Mouse (Mus musculus) spleen, adult 2 months (tissue): ENCODE results near the gene Fam83c. TPM values are rescaled to one million over a fixed set of nuclear protein-coding genes. Genes with fewer than 3 reads are reported as not detected.

Source experiments
- DNase-seq, 2 experiments: peaks; one replicate each; pipeline versions ENCODE4 v3.0.0 to v3.0.0-alpha.2; 2012 to 2021; ENCODE audit warnings: low spot score in 2 of 2, low read depth in 1 of 2
- H3K27ac ChIP-seq: fragments of 200-500 bp; 2 replicates; pipeline ENCODE4 v1.5.1; 2012; ENCODE audit warnings: low read length, inconsistent platforms; ENCODE audit not compliant: insufficient read depth
- H3K27me3 ChIP-seq: fragments of 200-500 bp; 2 replicates; pipeline ENCODE4 v1.6.1; 2012; ENCODE audit warnings: mild to moderate bottlenecking, moderate library complexity, low read length, inconsistent platforms; ENCODE audit not compliant: control insufficient read depth, insufficient read depth
- H3K36me3 ChIP-seq: fragments of 200-500 bp; 2 replicates; pipeline ENCODE4 v1.6.1; 2012; ENCODE audit warnings: mild to moderate bottlenecking, low read length, inconsistent platforms; ENCODE audit not compliant: control insufficient read depth, insufficient read depth
- H3K4me1 ChIP-seq: fragments of 200-500 bp; 2 replicates; pipeline ENCODE4 v1.6.1; 2011; ENCODE audit warnings: inconsistent platforms; ENCODE audit not compliant: control insufficient read depth, insufficient read depth, insufficient read length
- H3K4me3 ChIP-seq: fragments of 200-500 bp; 2 replicates; pipeline ENCODE4 v1.5.1; 2011; ENCODE audit warnings: mild to moderate bottlenecking, inconsistent platforms; ENCODE audit not compliant: insufficient read depth, insufficient read length; ENCODE audit errors: extremely low read depth
- CTCF ChIP-seq: fragments of 200-500 bp; IDR thresholded peaks from 2 replicates; pipeline ENCODE4 v1.5.1; 2011; ENCODE audit warnings: mild to moderate bottlenecking, inconsistent platforms; ENCODE audit not compliant: insufficient read depth, insufficient read length, insufficient replicate concordance; ENCODE audit errors: extremely low read depth
- POLR2A ChIP-seq: fragments of 200-500 bp; IDR thresholded peaks from 2 replicates; pipeline ENCODE4 v1.6.1; 2011; ENCODE audit warnings: low read depth, low read length, inconsistent platforms
- WGBS: fragments of 180-500 bp; shearing (Covaris S2); methylation state at CpG from one replicate; pipeline ENCODE4 v1.1.7; 2018; 5-methylcytosine and 5-hydroxymethylcytosine counted together
- polyA plus RNA-seq: library from polyadenylated mRNA; depleted of rRNA; stranded (reverse); fragments of >200 nt; gene quantifications from 2 replicates; pipeline ENCODE4 v1.2.3, GENCODE M21; 2012

Gene Fam83c
- polyA plus RNA-seq, 1 experiment: not detected

- DNase-seq: no peak
These were observed 25.0 kb downstream of the Fam83c start for GRCm38 (mm10) chr2:155809620-155810019.

GRCm38 (mm10) chr2:155807408-155807807 is 27.2 kb downstream of the Fam83c start:
- Histone ChIP-seq H3K27ac (no peak overlapping the region), H3K4me3 (no peak overlapping the region), H3K4me1 (no peaks in the 10 kb centered on the region), H3K27me3 (no peaks in the 10 kb centered on the region), H3K36me3 (no peaks in the 10 kb centered on the region)
- DNase-seq: no peak
- 63% methylated on average over 4 of the region's 4 CpGs for WGBS
- TF ChIP-seq CTCF (no peak), POLR2A (no peak)

More at GRCm38 (mm10) chr2:155809620-155810019, 25.0 kb downstream of the Fam83c start:
- Histone ChIP-seq H3K27ac (no peak overlapping the region), H3K36me3 (no peaks in the 10 kb centered on the region), H3K4me1 (no peaks in the 10 kb centered on the region), H3K4me3 (no peak overlapping the region), H3K27me3 (no peaks in the 10 kb centered on the region)
- WGBS: 85% methylated on average over 4 of the region's 4 CpGs
- TF ChIP-seq POLR2A: no peak

- Histone ChIP-seq H3K27me3 (no peaks in the 10 kb centered on the region), H3K36me3 (no peaks in the 10 kb centered on the region), H3K4me3 (no peak overlapping the region), H3K27ac (no peak overlapping the region), H3K4me1 (no peaks in the 10 kb centered on the region)
- DNase-seq: no peak
- TF ChIP-seq CTCF (no peak), POLR2A (no peak)
- WGBS: 82% methylated on average over 5 of the region's 5 CpGs
These were observed 28.1 kb downstream of the Fam83c start for GRCm38 (mm10) chr2:155806548-155806947.

GRCm38 (mm10) chr2:155805925-155806255 is 28.8 kb downstream of the Fam83c start:
- H3K4me3 ChIP-seq: no peak overlapping the region
- no peaks in the 10 kb centered on the region for H3K36me3 ChIP-seq
- no peaks in the 10 kb centered on the region for H3K27me3 ChIP-seq
- 89% methylated on average over 6 of the region's 6 CpGs for WGBS
- DNase-seq: no peak
- no peak overlapping the region for H3K27ac ChIP-seq
- no peaks in the 10 kb centered on the region for H3K4me1 ChIP-seq
- TF ChIP-seq CTCF (no peak), POLR2A (no peak)

GRCm38 (mm10) chr2:155805231-155805924 is 29.3 kb downstream of the Fam83c start:
- no peak for DNase-seq

GRCm38 (mm10) chr2:155804053-155804452 is 30.6 kb downstream of the Fam83c start:
- TF ChIP-seq CTCF (no peak), POLR2A (no peak)
- Histone ChIP-seq H3K4me3 (no peak overlapping the region), H3K36me3 (no peaks in the 10 kb centered on the region), H3K27ac (no peak overlapping the region), H3K4me1 (no peaks in the 10 kb centered on the region), H3K27me3 (no peaks in the 10 kb centered on the region)
- 68% methylated on average over 5 of the region's 5 CpGs for whole genome bisulfite sequencing
- no peak for DNase-seq

More at GRCm38 (mm10) chr2:155805231-155805924, 29.3 kb downstream of the Fam83c start:
- H3K27me3 ChIP-seq: no peaks in the 10 kb centered on the region
- no peak overlapping the region for H3K27ac ChIP-seq
- H3K4me1 ChIP-seq: no peaks in the 10 kb centered on the region
- no peaks in the 10 kb centered on the region for H3K36me3 ChIP-seq
- TF ChIP-seq CTCF (no peak), POLR2A (no peak)
- no peak overlapping the region for H3K4me3 ChIP-seq
- WGBS: 68% methylated on average over 6 of the region's 6 CpGs

- WGBS: 63% methylated on average over 3 of the region's 3 CpGs
- DNase-seq: no peak
- Histone ChIP-seq H3K36me3 (no peaks in the 10 kb centered on the region), H3K27ac (no peak overlapping the region), H3K4me1 (no peaks in the 10 kb centered on the region), H3K27me3 (no peaks in the 10 kb centered on the region), H3K4me3 (no peak overlapping the region)
- TF ChIP-seq CTCF (peak; percentile 25; the same call in 1 of the 2 replicates), POLR2A (no peak)
These were observed 31.9 kb downstream of the Fam83c start for GRCm38 (mm10) chr2:155802761-155803160.
